ENCODE assay signal across 11 mouse cellular contexts in the genomic region with DNA sequence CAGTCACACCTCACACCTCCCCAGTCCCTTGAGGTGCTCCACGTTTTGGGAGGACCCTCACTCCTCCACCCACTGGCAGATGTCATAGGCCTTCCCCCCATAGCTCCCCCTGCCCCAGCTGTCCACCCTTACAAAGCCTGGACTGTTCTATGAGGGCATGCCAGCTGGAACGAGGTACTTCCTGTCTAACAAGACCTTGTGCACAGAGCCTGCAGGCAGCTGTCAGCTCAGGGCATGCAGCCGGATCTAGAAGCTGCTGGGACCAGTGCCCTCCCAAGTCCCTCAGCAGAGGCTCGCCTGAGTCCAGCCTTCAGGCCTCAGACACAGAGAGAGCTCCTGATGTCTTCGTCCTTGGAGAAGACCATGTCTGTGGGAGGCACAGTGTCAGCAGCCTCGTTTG.
A peak's percentile ranks its signal among the peaks of the same experiment; 100 is the strongest.
DNase-seq lines count a peak whose midpoint lies in the region; ATAC-seq and TF ChIP-seq lines count a peak whose summit lies in the region.
"Had no signal": no experiment of that assay in that cellular context is flagged by ENCODE, and none has a peak within 500 bp of the region (broad histone marks: within the 10 kb centered on the region; RNA-seq: fewer than 3 reads in every experiment).

No protein-coding gene starts in this region.

- no peak overlapping the region for H3K4me2 ChIP-seq in heart, embryonic 11.5 days
- H3K4me2 ChIP-seq in stomach, embryonic 16.5 days (ENCODE audit: low read depth, low read length): no peak overlapping the region
- H3K4me2 ChIP-seq: embryonic facial prominence, embryonic 15.5 days had no signal

- no peak overlapping the region for H3K4me3 ChIP-seq in heart, embryonic 11.5 days (ENCODE audit: low read depth, low read length)
- no peak overlapping the region for H3K4me3 ChIP-seq in heart, embryonic 10.5 days
- no peak overlapping the region for H3K4me3 ChIP-seq in stomach, embryonic 16.5 days (replicated peaks; ENCODE audit: low read length)
- H3K4me3 ChIP-seq: embryonic facial prominence, embryonic 15.5 days had no signal

- no peak for ATAC-seq in heart, embryonic 11.5 days (replicated peaks; ENCODE audit: insufficient number of reproducible peaks, low FRiP score, low TSS enrichment)
- ATAC-seq in stomach, embryonic 16.5 days (ENCODE audit: insufficient read depth, low FRiP score): peak; percentile 67; the same call in 1 of the 2 replicates
- ATAC-seq in granulocyte monocyte progenitor cell, adult 5-6 weeks (replicated peaks; ENCODE audit: poor library complexity, severe bottlenecking): no peak

- 43% methylated on average over 6 of the region's 6 CpGs for WGBS in heart, embryonic 11.5 days (ENCODE audit: insufficient replicate concordance)
- 51% methylated on average over 6 of the region's 6 CpGs for WGBS in heart, embryonic 10.5 days
- 45% methylated on average over 6 of the region's 6 CpGs for WGBS in stomach, embryonic 16.5 days

- TF ChIP-seq POLR2A in brain, embryonic 14.5 days (IDR thresholded peaks at IDR 0.05; ENCODE audit: borderline replicate concordance, extremely low read depth, insufficient read depth, insufficient read length, poor library complexity, severe bottlenecking): no peak

- no peaks in the 10 kb centered on the region for H3K4me1 ChIP-seq in heart, embryonic 11.5 days (ENCODE audit: control insufficient read depth, insufficient read depth, low read length)
- H3K4me1 ChIP-seq in heart, embryonic 10.5 days: peaks cover 8% of the 10 kb centered on the region; the same call in 1 of the 2 replicates
- no peaks in the 10 kb centered on the region; the same call in 1 of the 2 replicates for H3K4me1 ChIP-seq in stomach, embryonic 16.5 days (ENCODE audit: control insufficient read depth, insufficient read depth, low read length)

- no peaks in the 10 kb centered on the region for H3K27me3 ChIP-seq in heart, embryonic 11.5 days (ENCODE audit: control insufficient read depth, insufficient read depth, low read length)
- 0 out of 2 replicates have a peak, but pooled peaks cover 5% of the 10 kb centered on the region for H3K27me3 ChIP-seq in heart, embryonic 10.5 days (ENCODE audit: insufficient read depth, poor library complexity, severe bottlenecking)
- no peaks in the 10 kb centered on the region for H3K27me3 ChIP-seq in stomach, embryonic 16.5 days (ENCODE audit: control insufficient read depth, insufficient read depth, low read length)
- H3K27me3 ChIP-seq: embryonic facial prominence, embryonic 15.5 days had no signal

- no peak overlapping the region for H3K9ac ChIP-seq in heart, embryonic 11.5 days (ENCODE audit: low read depth, low read length)
- peak overlapping the region; percentile 29; the same call in 1 of the 2 replicates for H3K9ac ChIP-seq in stomach, embryonic 16.5 days (ENCODE audit: low read length)
- H3K9ac ChIP-seq: embryonic facial prominence, embryonic 15.5 days had no signal

- H3K36me3 ChIP-seq in heart, embryonic 11.5 days (ENCODE audit: control insufficient read depth, insufficient read depth, low read length): no peaks in the 10 kb centered on the region
- no peaks in the 10 kb centered on the region for H3K36me3 ChIP-seq in heart, embryonic 10.5 days
- H3K36me3 ChIP-seq in stomach, embryonic 16.5 days (ENCODE audit: control insufficient read depth, insufficient read depth, low read length): no peaks in the 10 kb centered on the region
- H3K36me3 ChIP-seq: embryonic facial prominence, embryonic 15.5 days; G1E had no signal

- no peak for TF ChIP-seq CTCF in brain, embryonic 14.5 days (IDR thresholded peaks at IDR 0.05; ENCODE audit: borderline replicate concordance, extremely low read depth, insufficient read depth, insufficient read length)

- H3K9me3 ChIP-seq in heart, embryonic 11.5 days (replicated peaks; ENCODE audit: control insufficient read depth, low read length): no peaks in the 10 kb centered on the region
- H3K9me3 ChIP-seq in heart, embryonic 10.5 days: no peaks in the 10 kb centered on the region
- H3K9me3 ChIP-seq in stomach, embryonic 16.5 days (replicated peaks; ENCODE audit: control insufficient read depth, low read length): no peaks in the 10 kb centered on the region
- H3K9me3 ChIP-seq: embryonic facial prominence, embryonic 15.5 days; G1E had no signal

- no peak overlapping the region for H3K27ac ChIP-seq in heart, embryonic 11.5 days (ENCODE audit: low read depth, low read length)
- 0 out of 2 replicates have a peak overlapping the region, but pooled peaks have one; percentile 8 for H3K27ac ChIP-seq in heart, embryonic 10.5 days
- no peak overlapping the region for H3K27ac ChIP-seq in stomach, embryonic 16.5 days (ENCODE audit: low read length)
- H3K27ac ChIP-seq: embryonic facial prominence, embryonic 15.5 days; macrophage had no signal

- peak; percentile 74 to 87 for DNase-seq in heart, adult 18-20 months
- DNase-seq in brain, embryonic 14.5 days (ENCODE audit: low read depth): peak; percentile 54
- no peak for DNase-seq in heart, embryonic 10.5 days (ENCODE audit: low spot score)
- DNase-seq in kidney, postnatal 4 days: peak; percentile 57 to 72
- no peak for DNase-seq in urinary bladder, adult 2 months (ENCODE audit: low spot score)

Comparison
In these comparisons a context has a peak if more than half of its experiments do, and no peak if none do; other contexts are left out.
1. DNase-seq: peak in heart, adult 18-20 months (2 of 2), brain, embryonic 14.5 days (single experiment) and kidney, postnatal 4 days (2 of 2); none in heart, embryonic 10.5 days (single experiment) and urinary bladder, adult 2 months (single experiment).